Mouse (Mus musculus) intestine, embryonic 15.5 days (tissue): Measurements from ENCODE around the gene Tomm20. TPM values are rescaled to one million over a fixed set of nuclear protein-coding genes. Genes with fewer than 3 reads are reported as not detected.

Source experiments
- ATAC-seq: fragments of 200-750 bp; cut with Nextera tagmentation; 2 replicates; pipeline ENCODE4 v1.8.0; 2017; ENCODE audit warnings: moderate TSS enrichment, moderate library complexity
- H3K27ac ChIP-seq: fragments of 300-500 bp; sonication (generic); 2 replicates; pipeline ENCODE4 v1.5.1; 2015; ENCODE audit warnings: mild to moderate bottlenecking, inconsistent platforms
- H3K27me3 ChIP-seq: fragments of 300-500 bp; sonication (generic); replicated peaks from 2 replicates; pipeline ENCODE4 v1.6.1; 2015; ENCODE audit warnings: inconsistent platforms
- H3K36me3 ChIP-seq: fragments of 300-500 bp; sonication (generic); 2 replicates; pipeline ENCODE4 v1.6.1; 2015; ENCODE audit warnings: inconsistent platforms
- H3K4me1 ChIP-seq: fragments of 300-500 bp; sonication (generic); replicated peaks from 2 replicates; pipeline ENCODE4 v1.6.1; 2015; ENCODE audit warnings: inconsistent platforms
- H3K4me2 ChIP-seq: fragments of 300-500 bp; sonication (generic); replicated peaks from 2 replicates; pipeline ENCODE4 v1.6.1; 2015; ENCODE audit warnings: mild to moderate bottlenecking, inconsistent platforms
- H3K4me3 ChIP-seq: fragments of 300-500 bp; sonication (generic); replicated peaks from 2 replicates; pipeline ENCODE4 v1.5.1; 2015; ENCODE audit warnings: inconsistent platforms
- H3K9ac ChIP-seq: fragments of 300-500 bp; sonication (generic); 2 replicates; pipeline ENCODE4 v1.6.1; 2015; ENCODE audit warnings: inconsistent platforms
- H3K9me3 ChIP-seq: fragments of 300-500 bp; sonication (generic); 2 replicates; pipeline ENCODE4 v1.6.1; 2016; ENCODE audit warnings: inconsistent platforms
- WGBS: fragments of 180-500 bp; shearing (Covaris S2); methylation state at CpG from one replicate; pipeline ENCODE4 v1.1.7; 2015; 5-methylcytosine and 5-hydroxymethylcytosine counted together
- polyA plus RNA-seq: library from polyadenylated mRNA; unstranded; fragments of >200 nt; fragmentation: Nextera tagmentation; extraction: Ambion mirVana; gene quantifications from 2 replicates; pipeline ENCODE4 v1.2.1, GENCODE M21; 2015

Gene Tomm20
- polyA plus RNA-seq, 1 experiment from 2014 or later, result 300 TPM

DNA sequence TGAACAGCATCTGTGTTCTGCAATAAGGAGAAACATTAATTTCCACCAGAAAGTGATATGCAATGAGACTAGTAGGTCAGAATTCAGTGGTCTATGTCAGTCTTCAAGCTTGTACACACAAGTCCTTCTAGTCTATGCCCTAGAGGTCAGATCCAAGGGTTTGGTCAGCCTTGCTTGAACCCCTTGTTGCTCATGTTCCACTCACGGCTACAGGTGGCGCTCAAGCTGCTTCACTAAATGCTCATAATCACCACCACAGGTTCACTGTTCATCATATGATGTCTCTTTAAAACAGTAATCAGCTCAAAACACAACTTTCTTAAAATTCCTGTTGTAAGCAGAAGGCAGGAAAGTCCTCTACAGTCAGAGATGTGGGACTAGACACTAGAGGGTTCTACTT is 3.9 kb upstream of the Tomm20 start:
- Histone ChIP-seq H3K27ac (no peak overlapping the region), H3K4me3 (no peak overlapping the region), H3K27me3 (no peaks in the 10 kb centered on the region), H3K4me2 (no peak overlapping the region), H3K9me3 (no peaks in the 10 kb centered on the region), H3K9ac (no peak overlapping the region), H3K4me1 (0 out of 2 replicates have a peak, but pooled peaks cover 3% of the 10 kb centered on the region), H3K36me3 (peaks cover 29% of the 10 kb centered on the region; the same call in 1 of the 2 replicates)
- 79% methylated on average over 2 of the region's 2 CpGs for WGBS
- ATAC-seq, result no peak

DNA sequence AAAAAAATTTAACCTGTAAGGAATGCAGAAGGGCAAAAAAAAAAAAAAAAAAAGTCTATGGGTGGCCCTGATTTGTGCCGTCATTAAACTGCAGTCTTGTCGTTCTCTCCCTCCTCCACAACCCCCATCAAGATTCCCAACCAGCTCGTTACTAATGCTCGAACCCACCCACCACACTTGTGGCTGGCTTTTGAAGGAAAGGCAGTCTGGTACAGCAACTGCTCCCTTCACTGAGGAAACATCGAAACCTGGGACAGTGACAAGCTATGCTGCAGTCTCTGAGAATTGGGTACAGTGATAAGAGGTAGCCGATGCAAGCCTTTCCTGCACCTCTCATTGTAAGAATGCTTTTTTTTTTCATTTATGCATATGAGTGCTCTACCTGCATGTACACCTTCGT is 800 bp upstream of the Tomm20 start:
- Histone ChIP-seq H3K4me1 (peaks cover 20% of the 10 kb centered on the region), H3K4me2 (no peak overlapping the region), H3K27me3 (no peaks in the 10 kb centered on the region), H3K36me3 (peaks cover 17% of the 10 kb centered on the region; the same call in 1 of the 2 replicates), H3K27ac (no peak overlapping the region), H3K4me3 (no peak overlapping the region), H3K9me3 (no peaks in the 10 kb centered on the region), H3K9ac (no peak overlapping the region)
- no peak for ATAC-seq
- 75% methylated on average over 7 of the region's 7 CpGs for WGBS

DNA sequence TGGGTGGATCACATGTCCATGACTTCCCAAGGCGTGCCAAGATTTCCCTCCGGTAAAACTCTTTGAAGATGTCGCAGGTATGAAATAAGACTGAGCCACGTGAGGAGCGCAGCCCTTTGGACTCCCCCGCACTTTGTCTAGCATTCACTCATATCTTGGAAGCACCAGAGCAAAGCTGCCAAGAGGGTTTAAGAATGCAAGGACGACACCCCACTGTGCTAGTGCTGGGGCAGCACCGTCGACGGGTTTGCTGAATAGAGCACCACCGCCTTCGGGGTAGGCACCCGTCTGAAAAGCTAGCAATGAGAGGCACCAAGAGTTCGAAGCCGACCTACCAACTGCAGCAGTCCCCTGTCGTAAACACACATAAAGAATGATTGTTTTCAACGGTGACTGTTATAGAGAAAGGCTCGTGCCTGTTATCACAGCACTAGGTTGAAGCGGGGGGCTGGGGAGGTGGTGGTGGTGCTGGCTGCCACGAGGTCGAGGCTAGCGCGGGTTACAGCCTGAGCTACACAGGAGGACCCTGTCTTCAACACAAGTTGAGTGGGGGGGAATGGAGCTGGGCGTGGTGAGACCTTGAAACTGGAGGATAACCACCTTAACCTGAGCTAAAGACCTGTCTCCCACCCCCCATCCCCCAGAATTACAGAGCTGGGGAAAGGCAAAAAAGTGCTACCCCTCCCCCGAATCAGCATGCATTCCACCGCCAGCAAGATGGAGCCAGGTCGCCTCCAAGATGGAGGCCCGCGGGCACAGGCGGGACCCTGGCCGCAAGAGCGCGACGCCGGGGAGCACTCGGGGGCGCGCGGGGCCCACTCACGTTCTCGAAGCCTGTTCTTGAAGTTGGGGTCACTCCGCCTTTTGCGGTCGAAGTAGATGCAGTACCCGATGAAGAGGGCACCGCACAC is 608 bp downstream of the Tomm20 start:
- peak overlapping the region; percentile 64 for H3K4me3 ChIP-seq
- peak overlapping the region; percentile 88 for H3K27ac ChIP-seq
- WGBS, result under 1% methylated on average over 46 of the region's 46 CpGs
- H3K36me3 ChIP-seq, result 0 out of 2 replicates have a peak, but pooled peaks cover 8% of the 10 kb centered on the region
- H3K4me2 ChIP-seq, result peak overlapping the region; percentile 82
- H3K4me1 ChIP-seq, result peaks cover 20% of the 10 kb centered on the region
- peak overlapping the region; percentile 90 for H3K9ac ChIP-seq
- H3K27me3 ChIP-seq, result no peaks in the 10 kb centered on the region
- H3K9me3 ChIP-seq, result no peaks in the 10 kb centered on the region
- ATAC-seq, result peak; percentile 74

GRCm38 (mm10) chr8:126943565-126943964 is 2.1 kb downstream of the Tomm20 start:
- Histone ChIP-seq H3K4me1 (peaks cover 20% of the 10 kb centered on the region), H3K4me2 (peak overlapping the region; percentile 82), H3K9me3 (no peaks in the 10 kb centered on the region), H3K4me3 (peak overlapping the region; percentile 64), H3K9ac (no peak overlapping the region), H3K27ac (no peak overlapping the region), H3K36me3 (peaks cover 14% of the 10 kb centered on the region; the same call in 1 of the 2 replicates), H3K27me3 (no peaks in the 10 kb centered on the region)
- WGBS, result 87% methylated on average over 7 of the region's 7 CpGs
- no peak for ATAC-seq

DNA sequence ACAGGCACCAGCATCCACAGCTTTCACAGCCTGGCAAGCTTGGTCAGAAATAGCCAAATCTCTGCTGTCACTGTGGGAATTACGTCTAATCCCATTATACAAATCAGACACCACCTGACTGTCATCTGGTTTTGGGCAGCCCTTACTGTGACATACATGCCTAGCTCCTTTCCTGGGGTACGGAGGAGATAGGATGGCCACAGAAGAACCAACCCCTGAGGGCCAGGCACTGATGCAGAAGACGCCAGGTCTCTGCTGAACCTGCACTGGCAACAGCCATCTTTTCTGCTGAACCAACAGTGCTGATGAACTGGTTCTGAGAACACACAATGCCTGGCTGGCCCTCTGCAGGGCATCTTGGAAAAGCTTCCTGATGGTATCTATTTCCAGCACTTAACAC is 8.3 kb downstream of the Tomm20 start:
- ATAC-seq, result no peak
- 89% methylated on average over 3 of the region's 3 CpGs for WGBS
- no peak overlapping the region for H3K27ac ChIP-seq
- H3K27me3 ChIP-seq, result no peaks in the 10 kb centered on the region
- no peaks in the 10 kb centered on the region for H3K9me3 ChIP-seq
- no peak overlapping the region for H3K4me3 ChIP-seq
- no peak overlapping the region for H3K9ac ChIP-seq
- peaks cover 39% of the 10 kb centered on the region for H3K36me3 ChIP-seq
- H3K4me2 ChIP-seq, result no peak overlapping the region
- H3K4me1 ChIP-seq, result 0 out of 2 replicates have a peak, but pooled peaks cover 4% of the 10 kb centered on the region

GRCm38 (mm10) chr8:126935932-126936331 is 9.7 kb downstream of the Tomm20 start:
- no peak for ATAC-seq

GRCm38 (mm10) chr8:126935387-126935786 is 10.3 kb downstream of the Tomm20 start:
- peaks cover 43% of the 10 kb centered on the region for H3K36me3 ChIP-seq
- no peak overlapping the region for H3K27ac ChIP-seq
- no peaks in the 10 kb centered on the region for H3K9me3 ChIP-seq
- no peak overlapping the region for H3K4me2 ChIP-seq
- no peak overlapping the region for H3K4me3 ChIP-seq
- no peak; the same call in 1 of the 2 replicates for ATAC-seq
- H3K9ac ChIP-seq, result no peak overlapping the region
- 83% methylated on average over 2 of the region's 2 CpGs for WGBS
- no peaks in the 10 kb centered on the region for H3K4me1 ChIP-seq
- H3K27me3 ChIP-seq, result no peaks in the 10 kb centered on the region

More at GRCm38 (mm10) chr8:126935932-126936331, 9.7 kb downstream of the Tomm20 start:
- Histone ChIP-seq H3K4me3 (no peak overlapping the region), H3K9ac (no peak overlapping the region), H3K4me2 (no peak overlapping the region), H3K4me1 (no peaks in the 10 kb centered on the region), H3K36me3 (peaks cover 41% of the 10 kb centered on the region), H3K9me3 (no peaks in the 10 kb centered on the region), H3K27ac (no peak overlapping the region), H3K27me3 (no peaks in the 10 kb centered on the region)

- no peak for ATAC-seq
- no peaks in the 10 kb centered on the region for H3K27me3 ChIP-seq
- H3K36me3 ChIP-seq, result peaks cover 38% of the 10 kb centered on the region
- WGBS, result 64% methylated on average over 1 of the region's 1 CpGs
- H3K4me1 ChIP-seq, result 0 out of 2 replicates have a peak, but pooled peaks cover 2% of the 10 kb centered on the region
- no peak overlapping the region for H3K4me3 ChIP-seq
- no peaks in the 10 kb centered on the region for H3K9me3 ChIP-seq
- no peak overlapping the region for H3K27ac ChIP-seq
- no peak overlapping the region for H3K9ac ChIP-seq
- no peak overlapping the region for H3K4me2 ChIP-seq
These were observed 13.0 kb downstream of the Tomm20 start for GRCm38 (mm10) chr8:126932656-126933055.

DNA sequence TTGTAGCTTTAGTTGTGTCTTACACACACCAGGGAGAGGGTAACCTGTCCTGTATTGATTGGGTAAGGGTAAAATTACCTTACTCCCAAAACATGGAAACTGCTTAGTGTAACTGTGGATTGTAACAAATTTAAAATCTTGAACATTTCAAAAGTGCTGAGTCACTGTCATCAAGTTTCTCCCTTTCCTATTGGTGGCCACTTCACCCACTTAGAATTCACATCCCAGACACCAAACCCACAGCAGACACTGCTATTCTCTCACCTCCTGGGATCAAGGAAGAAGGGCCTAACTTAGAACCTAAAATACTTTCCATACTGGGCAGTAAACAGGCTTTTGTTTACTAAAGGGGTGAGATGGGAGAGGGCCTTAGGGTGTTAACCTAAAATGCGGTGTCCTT is 13.4 kb downstream of the Tomm20 start:
- Histone ChIP-seq H3K4me2 (no peak overlapping the region), H3K4me3 (no peak overlapping the region), H3K27me3 (no peaks in the 10 kb centered on the region), H3K27ac (no peak overlapping the region), H3K4me1 (0 out of 2 replicates have a peak, but pooled peaks cover 2% of the 10 kb centered on the region), H3K9me3 (no peaks in the 10 kb centered on the region), H3K36me3 (peaks cover 34% of the 10 kb centered on the region), H3K9ac (no peak overlapping the region)
- 86% methylated on average over 1 of the region's 1 CpGs for WGBS
- ATAC-seq, result no peak

DNA sequence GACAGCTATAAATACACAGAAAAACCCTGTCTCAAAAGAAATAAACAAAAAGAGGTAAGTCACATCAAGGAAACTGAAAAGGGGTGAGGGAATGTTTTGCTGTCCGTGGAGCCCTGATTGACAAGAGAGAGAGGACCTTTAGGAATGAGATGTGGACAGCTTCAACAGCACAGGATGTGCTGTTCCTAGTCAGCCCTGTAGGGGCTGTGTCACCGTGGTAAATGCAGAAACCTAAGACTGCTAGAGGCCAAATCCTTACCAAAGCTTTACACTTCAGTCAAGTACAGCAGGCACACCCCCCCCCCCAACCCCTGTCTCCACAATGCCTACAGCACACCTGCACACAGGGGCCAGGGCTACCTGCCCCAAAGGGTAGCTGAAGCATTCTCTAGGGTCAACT is 13.9 kb downstream of the Tomm20 start:
- no peak overlapping the region for H3K4me3 ChIP-seq
- H3K9me3 ChIP-seq, result no peaks in the 10 kb centered on the region
- H3K4me2 ChIP-seq, result no peak overlapping the region
- 0 out of 2 replicates have a peak, but pooled peaks cover 2% of the 10 kb centered on the region for H3K4me1 ChIP-seq
- H3K27me3 ChIP-seq, result no peaks in the 10 kb centered on the region
- peaks cover 30% of the 10 kb centered on the region for H3K36me3 ChIP-seq
- no peak overlapping the region for H3K27ac ChIP-seq
- 28% methylated on average over 2 of the region's 2 CpGs for WGBS
- H3K9ac ChIP-seq, result no peak overlapping the region
- no peak for ATAC-seq

DNA sequence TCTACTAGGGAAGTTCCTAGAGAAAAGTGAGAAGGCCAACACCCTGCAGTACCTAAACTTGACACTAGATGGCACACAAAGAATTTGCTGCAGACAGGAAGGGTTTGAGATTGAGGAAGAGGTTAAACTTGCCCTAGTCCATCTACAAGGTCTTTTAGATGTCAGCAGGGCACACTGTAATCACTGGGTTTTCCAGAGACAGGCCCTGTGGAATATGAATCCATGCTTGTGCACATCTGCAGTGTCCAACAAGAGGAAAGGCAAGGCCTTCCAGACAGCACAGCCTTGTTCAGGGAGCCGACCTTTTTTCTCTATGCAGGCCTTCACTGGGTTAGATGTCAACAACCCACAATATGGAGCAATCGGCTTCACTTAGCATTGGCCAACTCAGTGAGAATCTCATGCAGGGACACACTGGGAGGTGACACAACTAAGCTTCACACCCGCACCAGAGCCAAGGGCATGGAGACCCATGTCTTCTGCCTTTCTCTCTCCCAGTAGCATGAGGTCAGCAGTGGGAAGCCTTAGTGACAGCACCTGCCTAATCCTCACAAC is 16.0 kb downstream of the Tomm20 start:
- Histone ChIP-seq H3K27me3 (no peaks in the 10 kb centered on the region), H3K36me3 (peaks cover 24% of the 10 kb centered on the region), H3K4me2 (no peak overlapping the region), H3K4me3 (no peak overlapping the region), H3K9ac (no peak overlapping the region), H3K9me3 (no peaks in the 10 kb centered on the region), H3K4me1 (0 out of 2 replicates have a peak, but pooled peaks cover 2% of the 10 kb centered on the region), H3K27ac (peak overlapping the region; percentile 33; the same call in 1 of the 2 replicates)
- WGBS, result 74% methylated on average over 3 of the region's 3 CpGs
- ATAC-seq, result peak; percentile 19; the same call in 1 of the 2 replicates

- peak; percentile 31; the same call in 1 of the 2 replicates for ATAC-seq
- Histone ChIP-seq H3K9ac (no peak overlapping the region), H3K27ac (no peak overlapping the region), H3K4me2 (no peak overlapping the region), H3K9me3 (no peaks in the 10 kb centered on the region), H3K4me3 (no peak overlapping the region), H3K36me3 (peaks cover 21% of the 10 kb centered on the region), H3K4me1 (peaks cover 5% of the 10 kb centered on the region; the same call in 1 of the 2 replicates), H3K27me3 (no peaks in the 10 kb centered on the region)
- 86% methylated on average over 10 of the region's 10 CpGs for WGBS
These were observed 16.7 kb downstream of the Tomm20 start for GRCm38 (mm10) chr8:126928755-126929505.
